Mouse (Mus musculus) frontal cortex, postnatal 10 days (tissue): ENCODE results near the gene Gm11111.

Experiments used
- DNase-seq, 2 experiments: peaks; one replicate each; pipeline ENCODE4 v3.0.0; 2022; ENCODE audit warnings: low spot score in 2 of 2, mixed read lengths in 1 of 2

Gene Gm11111

DNA sequence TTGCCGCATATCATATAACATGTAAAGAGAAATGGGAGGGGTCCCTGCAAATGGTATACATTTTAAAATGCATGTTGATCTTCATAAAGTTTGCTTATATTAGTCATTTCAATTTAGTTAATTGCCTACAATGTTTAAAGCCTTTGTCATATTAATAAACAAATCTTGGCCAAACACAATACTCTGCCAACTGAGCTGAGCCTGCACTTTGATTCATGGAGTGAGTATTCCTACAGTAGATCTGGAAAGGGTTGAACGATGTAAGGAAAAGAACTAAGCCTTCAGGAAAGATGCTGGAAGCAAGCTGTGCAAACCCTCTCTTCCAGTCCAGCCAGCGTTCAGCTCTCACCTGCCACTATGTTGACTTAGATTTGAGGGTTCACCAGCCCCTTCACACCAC lies 29.6 kb downstream of the Gm11111 start:
- no peak for DNase-seq

DNA sequence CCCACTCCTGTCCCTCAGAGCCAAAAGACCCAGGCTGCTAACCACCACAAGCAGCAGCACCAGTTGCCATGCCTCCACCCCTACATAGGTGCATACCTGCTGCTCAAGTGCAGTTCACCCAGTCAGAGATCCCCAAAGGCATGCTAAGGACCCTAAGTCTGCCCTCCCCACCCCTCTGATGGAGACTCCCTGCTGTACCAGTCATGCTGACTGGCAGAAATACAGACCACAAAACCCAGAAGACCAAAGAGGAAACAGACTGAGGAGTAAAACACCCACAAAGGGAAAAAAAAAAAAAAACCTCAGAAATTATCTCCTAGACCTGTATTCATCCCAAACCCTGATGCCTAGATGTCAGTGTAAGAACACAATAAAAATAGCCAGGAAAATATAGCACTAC lies 33.4 kb downstream of the Gm11111 start:
- no peak for DNase-seq
